Mouse (Mus musculus): Measurements from ENCODE around the gene Spock1.

DNA sequence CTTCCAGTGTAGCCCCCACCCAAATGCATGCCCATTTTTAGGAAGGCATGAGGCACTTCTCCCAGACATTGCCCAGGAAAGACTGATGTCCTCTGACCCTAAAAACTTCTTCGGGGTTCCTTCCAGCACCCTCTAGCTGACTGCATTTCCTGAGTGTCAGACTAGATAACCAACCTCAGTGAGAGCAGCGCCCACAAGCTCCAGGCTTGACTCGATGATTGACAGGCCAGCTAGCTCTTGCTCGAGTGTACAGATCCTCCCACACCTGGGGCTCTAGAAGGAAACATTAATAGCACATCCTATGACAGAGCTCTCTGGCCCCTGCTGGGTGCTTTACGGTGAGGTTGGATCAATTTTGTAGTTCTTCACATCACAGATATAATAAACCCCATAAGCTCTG lies 219.2 kb downstream of the Spock1 start:
- TF ChIP-seq CTCF (IDR thresholded peaks at IDR 0.05; ENCODE audit: low read depth) (no peak), EP300 (optimal IDR thresholded peaks at IDR 0.05) (no peak)

All from stomach, postnatal 0 days (tissue).